Mouse (Mus musculus) MEL (cell line): ENCODE measurements around the gene Psg18. TPM values are rescaled to one million over a fixed set of nuclear protein-coding genes. Genes with fewer than 3 reads are reported as not detected.
"Not testable (repeated sequence)": the region's sequence is repeated elsewhere in the genome, so short reads cannot be mapped to it uniquely, and the experiment has no call there.

Experiments
- DNase-seq: peaks from one replicate; pipeline ENCODE4 v3.0.0; 2011; ENCODE audit warnings: low read depth, low spot score
- H3K27ac ChIP-seq: 2 replicates; pipeline ENCODE4 v1.5.1; 2012; ENCODE audit warnings: low read depth, mild to moderate bottlenecking, control low read depth, low read length, moderate library complexity; ENCODE audit not compliant: control insufficient read depth
- H3K27me3 ChIP-seq, 2 experiments: fragments of 150-350 bp in 1 of 2; sonication (generic) in 1 of 2; 2 replicates each; pipeline ENCODE4 v1.6.1; 2012; ENCODE audit warnings: low read length in 2 of 2, mild to moderate bottlenecking in 2 of 2, improper control_type of control experiment in 1 of 2, moderate library complexity in 1 of 2; ENCODE audit not compliant: insufficient read depth in 2 of 2, control insufficient read depth in 1 of 2
- H3K36me3 ChIP-seq, 2 experiments: 2 replicates each; pipeline ENCODE4 v1.6.1; 2012 to 2014; ENCODE audit warnings: low read length in 2 of 2, improper control_type of control experiment in 1 of 2, inconsistent platforms in 1 of 2, mild to moderate bottlenecking in 1 of 2; ENCODE audit not compliant: insufficient read depth in 2 of 2, control insufficient read depth in 1 of 2
- H3K4me1 ChIP-seq, 2 experiments: fragments of 150-350 bp in 1 of 2; sonication (generic) in 1 of 2; 2 replicates each; pipeline ENCODE4 v1.6.1; 2012; ENCODE audit warnings: low read length in 2 of 2, improper control_type of control experiment in 1 of 2, mild to moderate bottlenecking in 1 of 2; ENCODE audit not compliant: insufficient read depth in 2 of 2, control insufficient read depth in 1 of 2
- H3K4me3 ChIP-seq, 2 experiments: fragments of 150-350 bp in 1 of 2; sonication (generic) in 1 of 2; 2 replicates each; pipeline ENCODE4 v1.5.1; 2012; ENCODE audit warnings: low read depth in 2 of 2, low read length in 2 of 2, mild to moderate bottlenecking in 2 of 2, moderate library complexity in 2 of 2, control low read depth in 1 of 2, improper control_type of control experiment in 1 of 2; ENCODE audit not compliant: control insufficient read depth in 1 of 2, insufficient read depth in 1 of 2
- H3K79me2 ChIP-seq: 2 replicates; pipeline ENCODE4 v1.6.1; 2012; ENCODE audit warnings: mild to moderate bottlenecking, low read length, moderate library complexity; ENCODE audit not compliant: control insufficient read depth, poor library complexity, insufficient read depth
- H3K9ac ChIP-seq: 2 replicates; pipeline ENCODE4 v1.6.1; 2012; ENCODE audit warnings: low read depth, mild to moderate bottlenecking, control low read depth, low read length, moderate library complexity; ENCODE audit not compliant: control insufficient read depth, poor library complexity, severe bottlenecking
- H3K9me3 ChIP-seq: fragments of 150-350 bp; sonication (generic); replicated peaks from 2 replicates; pipeline ENCODE4 v1.6.1; 2012; ENCODE audit warnings: mild to moderate bottlenecking, low read length, improper control_type of control experiment, moderate library complexity; ENCODE audit not compliant: insufficient read depth
- BHLHE40 ChIP-seq: IDR thresholded peaks from 2 replicates; pipeline ENCODE4 v1.6.1; 2012; ENCODE audit warnings: low read depth, mild to moderate bottlenecking, inconsistent platforms, low read length, improper control_type of control experiment, borderline replicate concordance
- CHD1 ChIP-seq: IDR thresholded peaks from 2 replicates; pipeline ENCODE4 v1.6.1; 2012; ENCODE audit warnings: low read depth, mild to moderate bottlenecking, inconsistent platforms, low read length, improper control_type of control experiment
- CHD2 ChIP-seq: IDR thresholded peaks from 2 replicates; pipeline ENCODE4 v1.6.1; 2011; ENCODE audit warnings: low read length, improper control_type of control experiment
- CTCF ChIP-seq, 3 experiments: IDR thresholded peaks in 2 of 3; conservative IDR thresholded peaks in 1 of 3; 2 replicates each; pipeline ENCODE4 v1.5.1; 2011 to 2012; ENCODE audit warnings: low read length in 3 of 3, low read depth in 2 of 3, mild to moderate bottlenecking in 2 of 3, improper control_type of control experiment in 1 of 3, inconsistent platforms in 1 of 3, mixed read lengths in 1 of 3, moderate library complexity in 1 of 3; ENCODE audit not compliant: control insufficient read depth in 1 of 3, insufficient read depth in 1 of 3, poor library complexity in 1 of 3, severe bottlenecking in 1 of 3
- E2F4 ChIP-seq: IDR thresholded peaks from 2 replicates; pipeline ENCODE4 v1.6.1; 2011; ENCODE audit warnings: low read depth, low read length, improper control_type of control experiment, borderline replicate concordance
- ELF1 ChIP-seq: IDR thresholded peaks from 2 replicates; pipeline ENCODE4 v1.6.1; 2014; ENCODE audit warnings: low read depth, mild to moderate bottlenecking, inconsistent platforms, low read length, improper control_type of control experiment, moderate library complexity
- EP300 ChIP-seq, 2 experiments: IDR thresholded peaks; 2 replicates each; pipeline ENCODE4 v1.6.1; 2011; ENCODE audit warnings: improper control_type of control experiment in 2 of 2, low read length in 2 of 2, low read depth in 1 of 2, mild to moderate bottlenecking in 1 of 2
- GATA1 ChIP-seq: IDR thresholded peaks from 2 replicates; pipeline ENCODE4 v1.6.1; 2011; ENCODE audit warnings: low read depth, low read length, improper control_type of control experiment
- JUND ChIP-seq: IDR thresholded peaks from 2 replicates; pipeline ENCODE4 v1.6.1; 2011; ENCODE audit warnings: low read depth, mild to moderate bottlenecking, improper control_type of control experiment, low read length
- MYB ChIP-seq: IDR thresholded peaks from 2 replicates; pipeline ENCODE4 v1.6.1; 2011; ENCODE audit warnings: mild to moderate bottlenecking, low read depth, low read length, improper control_type of control experiment
- POLR2A ChIP-seq, 2 experiments: IDR thresholded peaks; 2 replicates each; pipeline ENCODE4 v1.6.1; 2011 to 2012; ENCODE audit warnings: low read length in 2 of 2, mild to moderate bottlenecking in 2 of 2, control low read depth in 1 of 2, improper control_type of control experiment in 1 of 2, low read depth in 1 of 2, moderate library complexity in 1 of 2; ENCODE audit not compliant: control insufficient read depth in 1 of 2, insufficient read depth in 1 of 2, poor library complexity in 1 of 2
- POLR2AphosphoS2 ChIP-seq: IDR thresholded peaks from 2 replicates; pipeline ENCODE4 v1.6.1; 2011; ENCODE audit warnings: low read length, improper control_type of control experiment
- RAD21 ChIP-seq: IDR thresholded peaks from 2 replicates; pipeline ENCODE4 v1.6.1; 2011; ENCODE audit warnings: mild to moderate bottlenecking, low read depth, low read length, improper control_type of control experiment
- RCOR1 ChIP-seq: IDR thresholded peaks from 2 replicates; pipeline ENCODE4 v1.6.1; 2012; ENCODE audit warnings: low read depth, mild to moderate bottlenecking, inconsistent platforms, low read length, improper control_type of control experiment
- SIN3A ChIP-seq: IDR thresholded peaks from 2 replicates; pipeline ENCODE4 v1.6.1; 2012; ENCODE audit warnings: low read length, improper control_type of control experiment, inconsistent platforms
- SMC3 ChIP-seq: IDR thresholded peaks from 2 replicates; pipeline ENCODE4 v1.6.1; 2011; ENCODE audit warnings: low read depth, low read length, improper control_type of control experiment
- TCF12 ChIP-seq: IDR thresholded peaks from 2 replicates; pipeline ENCODE4 v1.6.1; 2014; ENCODE audit warnings: low read depth, mild to moderate bottlenecking, inconsistent platforms, low read length, improper control_type of control experiment, moderate library complexity
- UBTF ChIP-seq: IDR thresholded peaks from 2 replicates; pipeline ENCODE4 v1.6.1; 2012; ENCODE audit warnings: low read depth, mild to moderate bottlenecking, inconsistent platforms, low read length, improper control_type of control experiment, moderate library complexity, borderline replicate concordance; ENCODE audit not compliant: insufficient read depth
- USF2 ChIP-seq, 2 experiments: IDR thresholded peaks; 2 replicates each; pipeline ENCODE4 v1.6.1; 2011 to 2012; ENCODE audit warnings: improper control_type of control experiment in 2 of 2, low read length in 2 of 2, borderline replicate concordance in 1 of 2, inconsistent platforms in 1 of 2, low read depth in 1 of 2, mild to moderate bottlenecking in 1 of 2; ENCODE audit not compliant: insufficient read depth in 1 of 2
- ZMIZ1 ChIP-seq: IDR thresholded peaks from 2 replicates; pipeline ENCODE4 v1.6.1; 2012; ENCODE audit warnings: low read depth, mild to moderate bottlenecking, inconsistent platforms, low read length, improper control_type of control experiment, moderate library complexity
- polyA plus RNA-seq, 2 experiments: library from polyadenylated mRNA; stranded (reverse) in 1 of 2; unstranded in 1 of 2; fragments of >175 nt in 1 of 2; fragments of >200 nt in 1 of 2; gene quantifications; 2 replicates each; pipeline versions ENCODE4 v1.2.1 to v1.2.4; 2012; ENCODE audit warnings: low replicate concordance in 2 of 2, low read depth in 1 of 2; ENCODE audit not compliant: insufficient read length in 2 of 2, insufficient read depth in 1 of 2, missing spikeins in 1 of 2
- total RNA-seq: library from RNA; depleted of rRNA; stranded (reverse); fragments of 300-350 nt; gene quantifications from 2 replicates; pipeline ENCODE4 v1.2.3, GENCODE M21; 2012; rRNA removed

Gene Psg18
- total RNA-seq: not detected in 2 replicates
- polyA plus RNA-seq: not detected

DNA sequence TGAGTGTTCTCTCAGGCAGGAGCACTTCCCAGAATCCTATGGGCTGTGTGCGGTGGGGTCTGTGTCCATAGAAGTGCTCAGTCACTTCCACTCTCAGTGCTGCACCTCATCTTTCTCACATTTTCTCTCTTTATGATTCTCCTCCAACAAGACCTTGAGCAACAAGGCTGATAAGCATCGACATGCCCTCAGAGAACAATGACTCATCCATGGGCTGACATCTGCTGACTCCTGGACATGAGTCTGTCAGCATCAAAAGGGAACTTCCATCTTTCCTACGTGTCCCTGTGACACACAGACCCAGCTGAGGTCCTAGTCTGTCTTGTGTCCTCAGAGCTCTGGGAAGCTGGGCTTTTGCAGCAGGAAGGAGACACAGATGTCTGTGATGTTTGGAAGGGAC, at the start of gene Psg18:
TSS of gene Psg18 (minus strand) at position 101 of the 400 bp plus-strand sequence.
- not testable (repeated sequence) for H3K27ac ChIP-seq, H3K9ac ChIP-seq, H3K27me3 ChIP-seq, H3K36me3 ChIP-seq, H3K4me3 ChIP-seq, H3K9me3 ChIP-seq, H3K79me2 ChIP-seq, H3K4me1 ChIP-seq, DNase-seq

DNA sequence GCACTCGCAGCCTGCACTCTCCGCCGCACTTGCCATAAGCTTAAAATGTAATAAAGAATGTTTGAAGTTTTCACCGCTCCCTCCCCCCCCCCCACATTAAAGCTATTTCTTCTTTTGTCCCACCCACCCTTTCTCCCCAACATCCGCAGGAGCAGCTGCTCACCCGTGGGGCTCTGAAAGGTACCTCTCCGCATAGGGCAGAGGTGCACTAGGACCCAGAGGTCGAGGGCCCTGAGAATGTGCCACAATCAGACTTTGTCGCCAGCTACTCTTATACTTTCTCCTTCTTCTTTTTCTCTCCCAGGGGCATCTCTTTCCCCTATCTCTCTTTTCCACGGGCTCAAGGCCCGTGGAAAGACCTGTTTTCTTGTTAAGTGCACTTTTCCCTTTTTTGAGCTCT, 48.6 kb upstream of the Psg18 start:
- H3K4me3 ChIP-seq: no peak overlapping the region
- H3K27ac ChIP-seq: no peak overlapping the region
- no peaks in the 10 kb centered on the region for H3K27me3 ChIP-seq
- TF ChIP-seq ELF1: no peak
- TF ChIP-seq RAD21: no peak
- TF ChIP-seq SIN3A: no peak
- no peak for TF ChIP-seq GATA1
- TF ChIP-seq RCOR1: no peak
- TF ChIP-seq CTCF (IDR thresholded peaks at IDR 0.05 in 2 of 3, conservative IDR thresholded peaks at IDR 0.05 in 1 of 3; ENCODE audit: control insufficient read depth in 1 of 3, insufficient read depth in 1 of 3, low read depth in 2 of 3, low read length in 3 of 3, poor library complexity in 1 of 3, severe bottlenecking in 1 of 3): no peak
- TF ChIP-seq USF2 (IDR thresholded peaks at IDR 0.05; ENCODE audit: borderline replicate concordance in 1 of 2, insufficient read depth in 1 of 2, low read depth in 1 of 2, low read length in 2 of 2): no peak
- TF ChIP-seq SMC3: no peak
- no peak for TF ChIP-seq POLR2A (IDR thresholded peaks at IDR 0.05; ENCODE audit: control insufficient read depth in 1 of 2, insufficient read depth in 1 of 2, low read depth in 1 of 2, low read length in 2 of 2, poor library complexity in 1 of 2)
- no peak for TF ChIP-seq TCF12
- no peak for TF ChIP-seq EP300 (IDR thresholded peaks at IDR 0.05; ENCODE audit: low read depth in 1 of 2, low read length in 2 of 2)
- TF ChIP-seq POLR2AphosphoS2: no peak
- TF ChIP-seq BHLHE40: no peak
- no peak for TF ChIP-seq E2F4
- no peak for TF ChIP-seq CHD2
- TF ChIP-seq ZMIZ1: no peak
- no peak for TF ChIP-seq JUND
- TF ChIP-seq CHD1: no peak
- no peak for TF ChIP-seq UBTF
- no peak for TF ChIP-seq MYB
- no peaks in the 10 kb centered on the region for H3K9me3 ChIP-seq
- H3K36me3 ChIP-seq: no peaks in the 10 kb centered on the region
- DNase-seq: no peak
- no peaks in the 10 kb centered on the region for H3K4me1 ChIP-seq
- no peak overlapping the region for H3K9ac ChIP-seq
- H3K79me2 ChIP-seq: no peaks in the 10 kb centered on the region
